Mouse (Mus musculus) kidney, adult 2 months (tissue): ENCODE measurements at regions not wholly inside any gene's neighbourhood (a gene's known extent, or its start where the extent isn't known, plus 50 kb on each side); places are given as distances from the start of the nearest gene placed in this dataset.

Experiments
- CTCF ChIP-seq: fragments of 200-500 bp; conservative IDR thresholded peaks from 2 replicates; pipeline ENCODE4 v1.5.1; 2011; ENCODE audit warnings: low read depth, mild to moderate bottlenecking, control low read depth, low read length, moderate library complexity, mixed read lengths; ENCODE audit not compliant: insufficient read depth, insufficient read length
- POLR2A ChIP-seq: fragments of 200-500 bp; IDR thresholded peaks from one replicate; pipeline ENCODE4 v1.6.1; 2011; ENCODE audit warnings: low read depth, low read length, control low read depth

DNA sequence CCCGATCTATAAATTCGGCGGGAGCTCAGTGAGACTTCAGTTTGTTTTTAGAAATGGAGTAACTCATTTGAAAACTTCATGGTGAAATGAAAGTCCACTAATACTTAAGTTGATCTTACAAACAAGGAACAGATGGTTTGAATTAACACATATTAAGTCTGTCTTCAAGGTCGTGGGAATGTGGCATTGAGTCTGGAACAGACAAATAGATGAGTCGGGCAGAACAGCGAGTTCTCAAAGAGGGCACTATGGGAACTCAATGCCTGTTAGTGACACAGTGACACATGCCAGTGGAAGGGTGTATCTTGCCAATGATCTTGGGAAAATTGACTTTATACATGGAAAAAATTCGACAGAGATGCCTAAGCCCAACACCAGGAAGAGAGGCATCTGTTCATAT lies 149.4 kb upstream of the Agap1 start:
- no peak for TF ChIP-seq POLR2A
- TF ChIP-seq CTCF, result no peak
